Comparison of ENCODE assay signal across 15 mouse cellular contexts in genomic region chr6:95574389-95574788, GRCm38 (mm10).
DNase-seq lines count a peak whose midpoint lies in the region; TF ChIP-seq lines count a peak whose summit lies in the region.
"Had no signal": no experiment of that assay in that cellular context is flagged by ENCODE, and none has a peak within 500 bp of the region (broad histone marks: within the 10 kb centered on the region; RNA-seq: fewer than 3 reads in every experiment).

No protein-coding gene starts in this region.

- no peak overlapping the region for H3K4me3 ChIP-seq in layer of hippocampus, adult 2 months
- H3K4me3 ChIP-seq in MEL (ENCODE audit: control insufficient read depth in 1 of 2, insufficient read depth in 1 of 2, low read depth in 2 of 2, low read length in 2 of 2): no peak overlapping the region
- H3K4me3 ChIP-seq: embryonic facial prominence, embryonic 15.5 days; limb, embryonic 12.5 days had no signal

- H3K36me3 ChIP-seq in MEL (ENCODE audit: control insufficient read depth in 1 of 2, insufficient read depth in 2 of 2, low read length in 2 of 2): no peaks in the 10 kb centered on the region; a peak in 2 of 4 replicates
- H3K36me3 ChIP-seq: embryonic facial prominence, embryonic 15.5 days; limb, embryonic 12.5 days had no signal

- no peak overlapping the region for H3K27ac ChIP-seq in layer of hippocampus, adult 2 months
- no peak overlapping the region for H3K27ac ChIP-seq in MEL (ENCODE audit: control insufficient read depth, low read depth, low read length)
- H3K27ac ChIP-seq: embryonic facial prominence, embryonic 15.5 days had no signal

- no peak for TF ChIP-seq CTCF in layer of hippocampus, adult 2 months (conservative IDR thresholded peaks at IDR 0.05)
- TF ChIP-seq CTCF in MEL (IDR thresholded peaks at IDR 0.05 in 2 of 3, conservative IDR thresholded peaks at IDR 0.05 in 1 of 3; ENCODE audit: control insufficient read depth in 1 of 3, insufficient read depth in 1 of 3, low read depth in 2 of 3, low read length in 3 of 3, poor library complexity in 1 of 3, severe bottlenecking in 1 of 3): no peak

- H3K4me1 ChIP-seq in MEL (ENCODE audit: control insufficient read depth in 1 of 2, insufficient read depth in 2 of 2, low read length in 2 of 2): no peaks in the 10 kb centered on the region

- H3K27me3 ChIP-seq in MEL (ENCODE audit: control insufficient read depth in 1 of 2, insufficient read depth in 2 of 2, low read length in 2 of 2): no peaks in the 10 kb centered on the region
- H3K27me3 ChIP-seq: embryonic facial prominence, embryonic 15.5 days; limb, embryonic 12.5 days had no signal

- no peak for TF ChIP-seq EP300 in MEL (IDR thresholded peaks at IDR 0.05; ENCODE audit: low read depth in 1 of 2, low read length in 2 of 2)

- no peaks in the 10 kb centered on the region for H3K79me2 ChIP-seq in MEL (ENCODE audit: control insufficient read depth, insufficient read depth, low read length, poor library complexity)

- peak; percentile 10 for DNase-seq in layer of hippocampus, adult 9-11 months
- DNase-seq in layer of hippocampus, adult 2 months (ENCODE audit: low spot score in 2 of 2): no peak
- no peak for DNase-seq in MEL (ENCODE audit: low read depth, low spot score)
- DNase-seq in embryo, embryonic 10.5 days (ENCODE audit: low spot score): peak; percentile 56
- DNase-seq in forelimb bud, embryonic 11.5 days (ENCODE audit: low read depth, low spot score): peak; percentile 30
- no peak for DNase-seq in thymus, postnatal 14 days
- DNase-seq in thymus, postnatal 10 days (ENCODE audit: low spot score in 2 of 2): no peak
- DNase-seq: adrenal gland, adult 2 months; cerebellum, adult 9-11 months; heart, postnatal 14 days; kidney, adult 18-20 months; right cerebral cortex, postnatal 14 days; thymus, postnatal 36 days had no signal

- H3K9ac ChIP-seq in MEL (ENCODE audit: control insufficient read depth, low read depth, low read length, poor library complexity, severe bottlenecking): no peak overlapping the region
- H3K9ac ChIP-seq: embryonic facial prominence, embryonic 15.5 days; limb, embryonic 12.5 days had no signal

- TF ChIP-seq RAD21 in MEL (IDR thresholded peaks at IDR 0.05; ENCODE audit: low read depth, low read length): no peak

- no peaks in the 10 kb centered on the region for H3K9me3 ChIP-seq in MEL (replicated peaks; ENCODE audit: insufficient read depth, low read length)
- H3K9me3 ChIP-seq: embryonic facial prominence, embryonic 15.5 days; limb, embryonic 12.5 days had no signal

- TF ChIP-seq POLR2A in MEL (IDR thresholded peaks at IDR 0.05; ENCODE audit: control insufficient read depth in 1 of 2, insufficient read depth in 1 of 2, low read depth in 1 of 2, low read length in 2 of 2, poor library complexity in 1 of 2): no peak

TF ChIP-seq in MEL, 35 proteins besides CTCF, POLR2A, EP300 and RAD21:
- TF ChIP-seq USF1 (IDR thresholded peaks at IDR 0.05; ENCODE audit: low read depth, low read length): no peak
- TF ChIP-seq GATA1 (IDR thresholded peaks at IDR 0.05; ENCODE audit: low read depth, low read length): 0 out of 2 replicates have a peak, but pooled peaks have one; percentile 5

Comparison
In these comparisons a context has a peak if more than half of its experiments do, and no peak if none do; other contexts are left out.
1. DNase-seq: peak in layer of hippocampus, adult 9-11 months (single experiment), embryo, embryonic 10.5 days (single experiment) and forelimb bud, embryonic 11.5 days (single experiment); none in layer of hippocampus, adult 2 months (0 of 2), MEL (single experiment), thymus, postnatal 14 days (single experiment) and thymus, postnatal 10 days (0 of 2).